Mouse (Mus musculus) liver, embryonic 11.5 days (tissue): ENCODE data around the gene Aoc2. TPM values are rescaled to one million over a fixed set of nuclear protein-coding genes. Genes with fewer than 3 reads are reported as not detected.
A peak's percentile ranks its signal among the peaks of the same experiment; 100 is the strongest.
"Not testable (repeated sequence)": the region's sequence is repeated elsewhere in the genome, so short reads cannot be mapped to it uniquely, and the experiment has no call there.

Experiments used
- ATAC-seq: fragments of 200-750 bp; cut with Nextera tagmentation; replicated peaks from 2 replicates; pipeline ENCODE4 v1.8.0; 2017; ENCODE audit warnings: moderate number of reproducible peaks, mild to moderate bottlenecking, moderate TSS enrichment, moderate library complexity; ENCODE audit not compliant: low FRiP score
- DNase-seq: peaks from one replicate; pipeline ENCODE4 v3.0.0-alpha.2; 2017; ENCODE audit warnings: low spot score
- H3K27ac ChIP-seq: fragments of 300-500 bp; sonication (generic); 2 replicates; pipeline ENCODE4 v1.5.1; 2014; ENCODE audit warnings: mild to moderate bottlenecking, low read depth, low read length, control low read depth
- H3K27me3 ChIP-seq: fragments of 300-500 bp; sonication (generic); replicated peaks from 2 replicates; pipeline ENCODE4 v1.6.1; 2014; ENCODE audit warnings: low read length, mixed read lengths; ENCODE audit not compliant: control insufficient read depth, insufficient read depth
- H3K36me3 ChIP-seq: fragments of 300-500 bp; sonication (generic); 2 replicates; pipeline ENCODE4 v1.6.1; 2014; ENCODE audit warnings: mild to moderate bottlenecking, low read length, moderate library complexity, mixed read lengths; ENCODE audit not compliant: control insufficient read depth, insufficient read depth
- H3K4me1 ChIP-seq: fragments of 300-500 bp; sonication (generic); replicated peaks from 2 replicates; pipeline ENCODE4 v1.6.1; 2014; ENCODE audit warnings: low read length, mixed read lengths; ENCODE audit not compliant: control insufficient read depth, insufficient read depth
- H3K4me2 ChIP-seq: fragments of 300-500 bp; sonication (generic); 2 replicates; pipeline ENCODE4 v1.6.1; 2014; ENCODE audit warnings: mild to moderate bottlenecking, control low read depth, moderate library complexity
- H3K4me3 ChIP-seq: fragments of 300-500 bp; sonication (generic); 2 replicates; pipeline ENCODE4 v1.5.1; 2014; ENCODE audit warnings: low read depth, low read length, control low read depth
- H3K9ac ChIP-seq: fragments of 300-500 bp; sonication (generic); 2 replicates; pipeline ENCODE4 v1.6.1; 2014; ENCODE audit warnings: low read depth, low read length, control low read depth
- H3K9me3 ChIP-seq: fragments of 300-500 bp; sonication (generic); 2 replicates; pipeline ENCODE4 v1.6.1; 2016; ENCODE audit warnings: low read length, inconsistent platforms, mixed read lengths; ENCODE audit not compliant: control insufficient read depth
- WGBS: fragments of 180-500 bp; shearing (Covaris S2); extraction: QIAGEN DNeasy Blood & Tissue Kit; methylation state at CpG from one replicate; pipeline ENCODE4 v1.1.7; 2014; 5-methylcytosine and 5-hydroxymethylcytosine counted together
- polyA plus RNA-seq: library from polyadenylated mRNA; unstranded; fragments of >200 nt; fragmentation: Nextera tagmentation; extraction: Ambion mirVana; gene quantifications from 2 replicates; pipeline ENCODE4 v1.2.1, GENCODE M21; 2014

The Aoc2 gene
- polyA plus RNA-seq, 1 experiment from 2014 or later: 2.9 TPM

- 84% methylated on average over 11 of the region's 11 CpGs for WGBS
- H3K4me3 ChIP-seq: no peak overlapping the region
- no peak overlapping the region for H3K9ac ChIP-seq
- no peak overlapping the region for H3K4me2 ChIP-seq
- H3K9me3 ChIP-seq: no peaks in the 10 kb centered on the region
- no peak for ATAC-seq
- peaks cover 41% of the 10 kb centered on the region for H3K36me3 ChIP-seq
- no peak for DNase-seq
- no peaks in the 10 kb centered on the region for H3K4me1 ChIP-seq
- no peaks in the 10 kb centered on the region for H3K27me3 ChIP-seq
- no peak overlapping the region for H3K27ac ChIP-seq
Observed at GRCm38 (mm10) chr11:101326147-101326546, 1.3 kb downstream of the Aoc2 start.

- H3K36me3 ChIP-seq: peaks cover 30% of the 10 kb centered on the region
Observed at GRCm38 (mm10) chr11:101327311-101327710, 2.4 kb downstream of the Aoc2 start.

GRCm38 (mm10) chr11:101328941-101329635, 4.2 kb downstream of the Aoc2 start:
- Histone ChIP-seq H3K27ac (no peak overlapping the region), H3K4me3 (no peak overlapping the region), H3K9me3 (no peaks in the 10 kb centered on the region), H3K4me2 (no peak overlapping the region), H3K9ac (no peak overlapping the region), H3K27me3 (no peaks in the 10 kb centered on the region), H3K36me3 (peaks cover 13% of the 10 kb centered on the region), H3K4me1 (no peaks in the 10 kb centered on the region)
- DNase-seq: no peak
- WGBS: 89% methylated on average over 6 of the region's 6 CpGs
- ATAC-seq: no peak

More at GRCm38 (mm10) chr11:101327311-101327710, 2.4 kb downstream of the Aoc2 start:
- no peak for ATAC-seq
- no peak for DNase-seq
- 56% methylated on average over 3 of the region's 3 CpGs for WGBS
- H3K4me2 ChIP-seq: no peak overlapping the region
- no peak overlapping the region for H3K27ac ChIP-seq
- H3K27me3 ChIP-seq: no peaks in the 10 kb centered on the region
- H3K9ac ChIP-seq: no peak overlapping the region
- H3K9me3 ChIP-seq: no peaks in the 10 kb centered on the region
- H3K4me1 ChIP-seq: no peaks in the 10 kb centered on the region
- H3K4me3 ChIP-seq: no peak overlapping the region

- 84% methylated on average over 7 of the region's 7 CpGs for WGBS
- no peak within 1 kb of the TSS for H3K4me2 ChIP-seq
- no peaks in the 10 kb centered on the region for H3K9me3 ChIP-seq
- no peaks in the 10 kb centered on the region; the same call in 1 of the 2 replicates for H3K36me3 ChIP-seq
- ATAC-seq (no peak), DNase-seq (no peak)
- no peak within 1 kb of the TSS for H3K27ac ChIP-seq
- 0 out of 2 replicates have a peak, but pooled peaks cover 3% of the 10 kb centered on the region for H3K4me1 ChIP-seq
- H3K9ac ChIP-seq: no peak within 1 kb of the TSS
- no peaks in the 10 kb centered on the region for H3K27me3 ChIP-seq
- no peak within 1 kb of the TSS for H3K4me3 ChIP-seq
Observed at GRCm38 (mm10) chr11:101330371-101330924, 5.6 kb downstream of the Aoc2 start, which contains the start of gene Aoc3. Gene Aoc3 (plus strand): TSS chr11:101330605.

- not testable (repeated sequence) for H3K4me2 ChIP-seq, DNase-seq, ATAC-seq, H3K27me3 ChIP-seq, H3K36me3 ChIP-seq, H3K9me3 ChIP-seq, H3K4me3 ChIP-seq, H3K27ac ChIP-seq, H3K9ac ChIP-seq, H3K4me1 ChIP-seq
- 80% methylated on average over 6 of the region's 6 CpGs for WGBS
Observed at GRCm38 (mm10) chr11:101330961-101331360, 6.1 kb downstream of the Aoc2 start.

- no peak for ATAC-seq
- Histone ChIP-seq H3K4me1 (peaks cover 5% of the 10 kb centered on the region), H3K4me2 (no peak overlapping the region), H3K9ac (no peak overlapping the region), H3K9me3 (no peaks in the 10 kb centered on the region), H3K27me3 (no peaks in the 10 kb centered on the region), H3K36me3 (no peaks in the 10 kb centered on the region; the same call in 1 of the 2 replicates), H3K4me3 (no peak overlapping the region), H3K27ac (no peak overlapping the region)
- 79% methylated on average over 3 of the region's 3 CpGs for WGBS
- DNase-seq: no peak
Observed at GRCm38 (mm10) chr11:101332537-101332936, 7.7 kb downstream of the Aoc2 start.

- no peak overlapping the region for H3K4me3 ChIP-seq
- ATAC-seq: no peak
- no peak overlapping the region for H3K9ac ChIP-seq
- H3K4me2 ChIP-seq: no peak overlapping the region
- H3K4me1 ChIP-seq: peaks cover 9% of the 10 kb centered on the region
- no peaks in the 10 kb centered on the region for H3K9me3 ChIP-seq
- H3K36me3 ChIP-seq: no peaks in the 10 kb centered on the region
- H3K27me3 ChIP-seq: no peaks in the 10 kb centered on the region
- DNase-seq: no peak
- no peak overlapping the region for H3K27ac ChIP-seq
- WGBS: 45% methylated on average over 10 of the region's 10 CpGs
Observed at GRCm38 (mm10) chr11:101334023-101334422, 9.2 kb downstream of the Aoc2 start.

GRCm38 (mm10) chr11:101334516-101334915, 9.7 kb downstream of the Aoc2 start:
- no peaks in the 10 kb centered on the region for H3K36me3 ChIP-seq
- no peak for ATAC-seq
- peaks cover 9% of the 10 kb centered on the region for H3K4me1 ChIP-seq
- no peak overlapping the region for H3K4me2 ChIP-seq
- no peaks in the 10 kb centered on the region for H3K27me3 ChIP-seq
- H3K9ac ChIP-seq: 0 out of 2 replicates have a peak overlapping the region, but pooled peaks have one; percentile 6
- H3K27ac ChIP-seq: no peak overlapping the region
- H3K9me3 ChIP-seq: no peaks in the 10 kb centered on the region
- no peak for DNase-seq
- WGBS: 34% methylated on average over 6 of the region's 6 CpGs
- no peak overlapping the region for H3K4me3 ChIP-seq

- Histone ChIP-seq H3K27me3 (no peaks in the 10 kb centered on the region), H3K4me3 (no peak overlapping the region), H3K9ac (no peak overlapping the region), H3K9me3 (no peaks in the 10 kb centered on the region), H3K4me2 (no peak overlapping the region), H3K27ac (no peak overlapping the region), H3K4me1 (peaks cover 9% of the 10 kb centered on the region), H3K36me3 (no peaks in the 10 kb centered on the region)
- DNase-seq (no peak), ATAC-seq (no peak)
- WGBS: 81% methylated on average over 9 of the region's 9 CpGs
Observed at GRCm38 (mm10) chr11:101335685-101336084, 10.8 kb downstream of the Aoc2 start.
